Mouse (Mus musculus): ENCODE results near the gene Rgs12. TPM values are rescaled to one million over a fixed set of nuclear protein-coding genes. Genes with fewer than 3 reads are reported as not detected.

Gene Rgs12
- total and polyA plus RNA-seq, 3 experiments: 13.1 to 26.2 (median 16.5) TPM

- WGBS: 60% methylated on average over 5 of the region's 5 CpGs
- no peaks in the 10 kb centered on the region for H3K79me2 ChIP-seq (replicated peaks; ENCODE audit: control insufficient read depth, insufficient read depth, low read length)
- H3K27ac ChIP-seq: peak overlapping the region; percentile 15; the same call in 1 of the 2 replicates
- H3K36me3 ChIP-seq (ENCODE audit: control insufficient read depth, insufficient read depth, low read length): no peaks in the 10 kb centered on the region
- DNase-seq: no peak
- no peak overlapping the region for H3K4me3 ChIP-seq
- H3K27me3 ChIP-seq (ENCODE audit: control insufficient read depth, insufficient read depth, low read length): no peaks in the 10 kb centered on the region
- intact Hi-C loops (cut with DNase I): loop anchor here (5.0 kb wide), 1 partner anchor 144 kb away; no protein-coding TSS in a partner anchor
- H3K4me1 ChIP-seq (ENCODE audit: control insufficient read depth, insufficient read depth, low read length): peaks cover 14% of the 10 kb centered on the region
- TF ChIP-seq CTCF (IDR thresholded peaks at IDR 0.05) (no peak), EP300 (IDR thresholded peaks at IDR 0.05; ENCODE audit: insufficient read depth, low read depth, low read length) (no peak), POLR2A (IDR thresholded peaks at IDR 0.05; ENCODE audit: insufficient read depth, low read depth, low read length) (no peak)
- no peak overlapping the region for H3K9ac ChIP-seq (ENCODE audit: low read depth, low read length)
Measured at GRCm38 (mm10) chr5:34988690-34989089, 39.4 kb downstream of the Rgs12 start.

- intact Hi-C loops (cut with DNase I): loop anchor here (5.0 kb wide), 1 partner anchor 143 kb away; no protein-coding TSS in a partner anchor
- TF ChIP-seq POLR2A (IDR thresholded peaks at IDR 0.05; ENCODE audit: insufficient read depth, low read depth, low read length) (no peak), EP300 (IDR thresholded peaks at IDR 0.05; ENCODE audit: insufficient read depth, low read depth, low read length) (no peak), CTCF (IDR thresholded peaks at IDR 0.05) (no peak)
- Histone ChIP-seq H3K27ac (no peak overlapping the region), H3K79me2 (replicated peaks; ENCODE audit: control insufficient read depth, insufficient read depth, low read length) (no peaks in the 10 kb centered on the region), H3K4me3 (no peak overlapping the region), H3K9ac (ENCODE audit: low read depth, low read length) (no peak overlapping the region), H3K4me1 (ENCODE audit: control insufficient read depth, insufficient read depth, low read length) (peaks cover 14% of the 10 kb centered on the region), H3K27me3 (ENCODE audit: control insufficient read depth, insufficient read depth, low read length) (no peaks in the 10 kb centered on the region), H3K36me3 (ENCODE audit: control insufficient read depth, insufficient read depth, low read length) (no peaks in the 10 kb centered on the region)
- no peak for DNase-seq
- WGBS: 20% methylated on average over 12 of the region's 12 CpGs
Measured at GRCm38 (mm10) chr5:34989321-34989772, 40.1 kb downstream of the Rgs12 start.

GRCm38 (mm10) chr5:34998754-34999153 lies 49.5 kb downstream of the Rgs12 start:
- no peaks in the 10 kb centered on the region for H3K27me3 ChIP-seq (ENCODE audit: control insufficient read depth, insufficient read depth, low read length)
- DNase-seq: no peak
- no peak overlapping the region for H3K9ac ChIP-seq (ENCODE audit: low read depth, low read length)
- H3K79me2 ChIP-seq (replicated peaks; ENCODE audit: control insufficient read depth, insufficient read depth, low read length): no peaks in the 10 kb centered on the region
- H3K4me1 ChIP-seq (ENCODE audit: control insufficient read depth, insufficient read depth, low read length): no peaks in the 10 kb centered on the region
- TF ChIP-seq EP300 (IDR thresholded peaks at IDR 0.05; ENCODE audit: insufficient read depth, low read depth, low read length) (no peak), CTCF (IDR thresholded peaks at IDR 0.05) (no peak), POLR2A (IDR thresholded peaks at IDR 0.05; ENCODE audit: insufficient read depth, low read depth, low read length) (no peak)
- H3K36me3 ChIP-seq (ENCODE audit: control insufficient read depth, insufficient read depth, low read length): no peaks in the 10 kb centered on the region
- intact Hi-C loops (cut with DNase I): no loop called here
- 55% methylated on average over 3 of the region's 3 CpGs for WGBS
- no peak overlapping the region for H3K27ac ChIP-seq
- no peak overlapping the region for H3K4me3 ChIP-seq

GRCm38 (mm10) chr5:34999281-34999680 lies 50.0 kb downstream of the Rgs12 start:
- DNase-seq: no peak
- Histone ChIP-seq H3K4me1 (ENCODE audit: control insufficient read depth, insufficient read depth, low read length) (no peaks in the 10 kb centered on the region), H3K27me3 (ENCODE audit: control insufficient read depth, insufficient read depth, low read length) (no peaks in the 10 kb centered on the region), H3K36me3 (ENCODE audit: control insufficient read depth, insufficient read depth, low read length) (no peaks in the 10 kb centered on the region), H3K4me3 (no peak overlapping the region), H3K79me2 (replicated peaks; ENCODE audit: control insufficient read depth, insufficient read depth, low read length) (no peaks in the 10 kb centered on the region), H3K9ac (ENCODE audit: low read depth, low read length) (no peak overlapping the region), H3K27ac (no peak overlapping the region)
- no peak for TF ChIP-seq EP300 (IDR thresholded peaks at IDR 0.05; ENCODE audit: insufficient read depth, low read depth, low read length)
- TF ChIP-seq POLR2A (IDR thresholded peaks at IDR 0.05; ENCODE audit: insufficient read depth, low read depth, low read length): no peak
- no peak for TF ChIP-seq CTCF (IDR thresholded peaks at IDR 0.05)
- intact Hi-C loops (cut with DNase I): no loop called here
- 90% methylated on average over 6 of the region's 6 CpGs for WGBS

GRCm38 (mm10) chr5:35000323-35000722 lies 51.1 kb downstream of the Rgs12 start:
- no peaks in the 10 kb centered on the region for H3K27me3 ChIP-seq (ENCODE audit: control insufficient read depth, insufficient read depth, low read length)
- TF ChIP-seq EP300 (IDR thresholded peaks at IDR 0.05; ENCODE audit: insufficient read depth, low read depth, low read length) (no peak), POLR2A (IDR thresholded peaks at IDR 0.05; ENCODE audit: insufficient read depth, low read depth, low read length) (no peak), CTCF (IDR thresholded peaks at IDR 0.05) (no peak)

GRCm38 (mm10) chr5:35001144-35001543 lies 51.9 kb downstream of the Rgs12 start:
- H3K4me1 ChIP-seq (ENCODE audit: control insufficient read depth, insufficient read depth, low read length): no peaks in the 10 kb centered on the region

More at GRCm38 (mm10) chr5:35000323-35000722, 51.1 kb downstream of the Rgs12 start:
- Histone ChIP-seq H3K9ac (ENCODE audit: low read depth, low read length) (no peak overlapping the region), H3K4me3 (no peak overlapping the region), H3K79me2 (replicated peaks; ENCODE audit: control insufficient read depth, insufficient read depth, low read length) (no peaks in the 10 kb centered on the region), H3K36me3 (ENCODE audit: control insufficient read depth, insufficient read depth, low read length) (no peaks in the 10 kb centered on the region), H3K27ac (no peak overlapping the region), H3K4me1 (ENCODE audit: control insufficient read depth, insufficient read depth, low read length) (no peaks in the 10 kb centered on the region)
- no peak for DNase-seq
- intact Hi-C loops (cut with DNase I): no loop called here

More at GRCm38 (mm10) chr5:35001144-35001543, 51.9 kb downstream of the Rgs12 start:
- intact Hi-C loops (cut with DNase I): no loop called here
- TF ChIP-seq CTCF (IDR thresholded peaks at IDR 0.05) (no peak), POLR2A (IDR thresholded peaks at IDR 0.05; ENCODE audit: insufficient read depth, low read depth, low read length) (no peak), EP300 (IDR thresholded peaks at IDR 0.05; ENCODE audit: insufficient read depth, low read depth, low read length) (no peak)
- H3K4me3 ChIP-seq: no peak overlapping the region
- 81% methylated on average over 3 of the region's 3 CpGs for WGBS
- H3K79me2 ChIP-seq (replicated peaks; ENCODE audit: control insufficient read depth, insufficient read depth, low read length): no peaks in the 10 kb centered on the region
- H3K27ac ChIP-seq: no peak overlapping the region
- no peak overlapping the region for H3K9ac ChIP-seq (ENCODE audit: low read depth, low read length)
- H3K27me3 ChIP-seq (ENCODE audit: control insufficient read depth, insufficient read depth, low read length): no peaks in the 10 kb centered on the region
- H3K36me3 ChIP-seq (ENCODE audit: control insufficient read depth, insufficient read depth, low read length): no peaks in the 10 kb centered on the region
- DNase-seq: no peak

Data from heart, adult 2 months (tissue).